Mouse (Mus musculus) kidney, postnatal 36 days (tissue): ENCODE data around the gene Grwd1.

ENCODE experiments used
- DNase-seq, 2 experiments: peaks; one replicate each; pipeline ENCODE4 v3.0.0; 2021 to 2022; ENCODE audit warnings: mixed read lengths in 2 of 2

The Grwd1 gene

GRCm38 (mm10) chr7:45833924-45834323 is 3.2 kb upstream of the Grwd1 start:
- no peak for DNase-seq

- peak; percentile 12 to 49 for DNase-seq
These were observed 2.5 kb upstream of the Grwd1 start for GRCm38 (mm10) chr7:45833148-45833790.

- DNase-seq: no peak
These were observed 1.7 kb upstream of the Grwd1 start for GRCm38 (mm10) chr7:45832428-45832827.

- DNase-seq: no peak
These were observed 383 bp upstream of the Grwd1 start for GRCm38 (mm10) chr7:45831128-45831525.

- DNase-seq: no peak
These were observed 4.1 kb downstream of the Grwd1 start for GRCm38 (mm10) chr7:45826631-45827030.

- DNase-seq: no peak
These were observed 6.1 kb downstream of the Grwd1 start, which contains the start of gene Kcnj14 for GRCm38 (mm10) chr7:45824598-45824997. Gene Kcnj14, minus strand, starts transcription at chr7:45824782.

GRCm38 (mm10) chr7:45820913-45821312 is 9.8 kb downstream of the Grwd1 start:
- no peak for DNase-seq

GRCm38 (mm10) chr7:45819843-45820242 is 10.9 kb downstream of the Grwd1 start:
- DNase-seq: no peak

- no peak for DNase-seq
These were observed 14.8 kb downstream of the Grwd1 start for GRCm38 (mm10) chr7:45815984-45816351.

- no peak for DNase-seq
These were observed 15.3 kb downstream of the Grwd1 start for GRCm38 (mm10) chr7:45815323-45815983.

GRCm38 (mm10) chr7:45814841-45815240 is 15.9 kb downstream of the Grwd1 start:
- DNase-seq: no peak

- peak; percentile 99 to 100 for DNase-seq
These were observed 16.7 kb downstream of the Grwd1 start, which contains the start of gene Cyth2 for GRCm38 (mm10) chr7:45813787-45814779. Gene Cyth2, minus strand, starts transcription at chr7:45814581.

- no peak for DNase-seq
These were observed 17.8 kb downstream of the Grwd1 start for GRCm38 (mm10) chr7:45812921-45813320.

GRCm38 (mm10) chr7:45809276-45810075 is 21.3 kb downstream of the Grwd1 start:
- DNase-seq: no peak

- no peak for DNase-seq
These were observed 22.3 kb downstream of the Grwd1 start for GRCm38 (mm10) chr7:45808471-45808870.

- DNase-seq: no peak
These were observed 24.8 kb downstream of the Grwd1 start for GRCm38 (mm10) chr7:45805941-45806340.

GRCm38 (mm10) chr7:45802551-45802950 is 28.2 kb downstream of the Grwd1 start:
- DNase-seq: no peak

GRCm38 (mm10) chr7:45801348-45801747 is 29.4 kb downstream of the Grwd1 start:
- DNase-seq: peak; percentile 94 to 98

GRCm38 (mm10) chr7:45800546-45801204 is 30.1 kb downstream of the Grwd1 start:
- peak; percentile 59 to 66 for DNase-seq

- DNase-seq: no peak
These were observed 30.7 kb downstream of the Grwd1 start for GRCm38 (mm10) chr7:45800001-45800400.

- DNase-seq: no peak
These were observed 31.8 kb downstream of the Grwd1 start for GRCm38 (mm10) chr7:45798931-45799330.

GRCm38 (mm10) chr7:45798511-45798836 is 32.3 kb downstream of the Grwd1 start:
- peak; percentile 53 to 83 for DNase-seq
